Mouse (Mus musculus) spleen, adult 2 months (tissue): ENCODE measurements around the gene Glis3. TPM values are rescaled to one million over a fixed set of nuclear protein-coding genes. Genes with fewer than 3 reads are reported as not detected.

Experiments
- DNase-seq, 2 experiments: peaks; one replicate each; pipeline versions ENCODE4 v3.0.0 to v3.0.0-alpha.2; 2012 to 2021; ENCODE audit warnings: low spot score in 2 of 2, low read depth in 1 of 2
- H3K27ac ChIP-seq: fragments of 200-500 bp; 2 replicates; pipeline ENCODE4 v1.5.1; 2012; ENCODE audit warnings: low read length, inconsistent platforms; ENCODE audit not compliant: insufficient read depth
- H3K27me3 ChIP-seq: fragments of 200-500 bp; 2 replicates; pipeline ENCODE4 v1.6.1; 2012; ENCODE audit warnings: mild to moderate bottlenecking, moderate library complexity, low read length, inconsistent platforms; ENCODE audit not compliant: control insufficient read depth, insufficient read depth
- H3K36me3 ChIP-seq: fragments of 200-500 bp; 2 replicates; pipeline ENCODE4 v1.6.1; 2012; ENCODE audit warnings: mild to moderate bottlenecking, low read length, inconsistent platforms; ENCODE audit not compliant: control insufficient read depth, insufficient read depth
- H3K4me1 ChIP-seq: fragments of 200-500 bp; 2 replicates; pipeline ENCODE4 v1.6.1; 2011; ENCODE audit warnings: inconsistent platforms; ENCODE audit not compliant: control insufficient read depth, insufficient read depth, insufficient read length
- H3K4me3 ChIP-seq: fragments of 200-500 bp; 2 replicates; pipeline ENCODE4 v1.5.1; 2011; ENCODE audit warnings: mild to moderate bottlenecking, inconsistent platforms; ENCODE audit not compliant: insufficient read depth, insufficient read length; ENCODE audit errors: extremely low read depth
- CTCF ChIP-seq: fragments of 200-500 bp; IDR thresholded peaks from 2 replicates; pipeline ENCODE4 v1.5.1; 2011; ENCODE audit warnings: mild to moderate bottlenecking, inconsistent platforms; ENCODE audit not compliant: insufficient read depth, insufficient read length, insufficient replicate concordance; ENCODE audit errors: extremely low read depth
- POLR2A ChIP-seq: fragments of 200-500 bp; IDR thresholded peaks from 2 replicates; pipeline ENCODE4 v1.6.1; 2011; ENCODE audit warnings: low read depth, low read length, inconsistent platforms
- WGBS: fragments of 180-500 bp; shearing (Covaris S2); methylation state at CpG from one replicate; pipeline ENCODE4 v1.1.7; 2018; 5-methylcytosine and 5-hydroxymethylcytosine counted together
- polyA plus RNA-seq: library from polyadenylated mRNA; depleted of rRNA; stranded (reverse); fragments of >200 nt; gene quantifications from 2 replicates; pipeline ENCODE4 v1.2.3, GENCODE M21; 2012

The Glis3 gene
- polyA plus RNA-seq, 1 experiment: 1.7 TPM

DNA sequence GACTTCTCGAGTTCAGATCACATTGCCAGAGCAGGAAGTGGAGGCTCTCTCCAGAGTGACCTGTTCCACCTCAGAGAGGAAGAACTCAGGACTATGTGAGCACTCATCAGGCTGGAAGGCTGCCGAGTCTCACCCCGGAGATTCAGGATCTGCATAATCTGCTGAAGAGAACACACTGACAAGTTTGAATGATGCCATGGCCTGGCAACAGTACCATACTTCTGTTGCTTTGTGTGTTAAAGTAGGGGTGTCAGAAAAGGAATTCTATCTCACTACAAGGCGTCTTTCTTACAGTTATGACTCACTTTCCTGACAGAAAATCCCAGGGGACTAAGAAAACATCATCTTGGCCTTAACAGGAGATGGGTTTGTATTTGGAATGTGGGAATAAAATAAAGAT is 388.3 kb downstream of the Glis3 start:
- Histone ChIP-seq H3K4me3 (no peak overlapping the region), H3K27ac (no peak overlapping the region), H3K36me3 (no peaks in the 10 kb centered on the region), H3K27me3 (no peaks in the 10 kb centered on the region), H3K4me1 (no peaks in the 10 kb centered on the region)
- TF ChIP-seq CTCF (no peak), POLR2A (no peak)
- WGBS: 70% methylated on average over 4 of the region's 4 CpGs
- no peak for DNase-seq

DNA sequence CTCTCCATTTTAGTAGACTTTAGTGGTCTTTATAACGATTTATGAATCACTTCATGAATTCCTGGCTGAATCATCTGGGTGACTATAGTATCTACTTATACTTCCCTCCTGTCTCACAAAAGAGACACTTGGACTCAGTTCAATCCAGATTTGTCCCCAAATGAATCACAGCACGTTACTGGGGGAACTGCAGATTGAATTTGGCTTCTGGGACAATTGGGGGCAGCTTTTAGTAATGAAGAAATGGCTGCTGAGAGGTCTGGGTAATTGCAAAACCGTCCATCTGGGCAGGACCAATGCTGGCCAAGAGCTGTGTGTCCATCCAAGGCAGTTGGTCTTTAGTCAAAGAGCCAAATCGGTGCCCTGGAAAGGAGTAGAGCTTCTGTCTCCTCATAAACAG is 390.4 kb downstream of the Glis3 start:
- no peaks in the 10 kb centered on the region for H3K27me3 ChIP-seq
- no peak for DNase-seq
- no peaks in the 10 kb centered on the region for H3K4me1 ChIP-seq
- no peak overlapping the region for H3K4me3 ChIP-seq
- 82% methylated on average over 4 of the region's 4 CpGs for WGBS
- H3K27ac ChIP-seq: no peak overlapping the region
- H3K36me3 ChIP-seq: no peaks in the 10 kb centered on the region
- TF ChIP-seq POLR2A: no peak

DNA sequence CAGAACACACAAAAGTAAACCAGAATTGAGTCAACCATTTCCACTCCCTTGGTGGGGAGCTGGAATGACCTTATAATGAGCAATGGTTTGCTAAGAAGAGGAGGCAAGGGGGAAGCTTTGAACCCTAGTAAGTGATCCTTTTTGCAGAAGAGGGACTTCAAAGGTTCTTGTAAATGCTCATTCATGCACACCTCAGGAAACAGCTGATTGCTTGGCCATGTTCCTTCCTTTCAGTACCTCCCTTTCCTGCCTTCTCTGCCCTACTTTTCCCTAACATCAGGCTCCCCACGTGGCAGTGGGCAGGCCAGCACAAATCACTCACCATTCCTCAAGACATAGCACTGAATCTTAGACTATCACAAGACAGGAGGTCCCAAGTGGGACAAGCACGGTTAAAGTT is 392.4 kb downstream of the Glis3 start:
- WGBS: 38% methylated on average over 2 of the region's 2 CpGs
- DNase-seq: no peak
- no peaks in the 10 kb centered on the region for H3K4me1 ChIP-seq

DNA sequence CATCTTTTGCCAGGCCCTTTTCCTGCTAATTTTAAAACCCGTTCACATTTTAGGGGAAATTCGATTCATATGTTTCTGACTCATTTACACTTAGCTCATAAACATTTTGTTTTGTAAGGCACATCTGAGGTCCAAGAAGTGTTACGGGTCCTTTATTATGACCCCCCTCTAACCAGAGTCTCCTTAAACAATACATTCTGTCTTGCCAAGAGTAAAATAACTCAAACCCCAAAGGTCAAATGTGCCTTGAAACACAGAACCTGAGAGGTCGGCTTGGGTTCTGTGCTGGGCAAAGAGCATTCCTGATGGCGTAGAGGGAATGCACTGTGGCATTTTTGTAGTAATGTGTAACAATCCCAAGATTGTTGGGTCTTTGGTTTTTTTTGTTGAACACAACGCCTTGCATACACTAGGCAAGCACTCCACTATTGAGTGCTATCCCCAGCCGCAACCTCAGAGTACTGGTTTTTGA is 395.7 kb downstream of the Glis3 start:
- no peak overlapping the region for H3K27ac ChIP-seq
- H3K4me1 ChIP-seq: no peaks in the 10 kb centered on the region
- WGBS: 94% methylated on average over 7 of the region's 7 CpGs
- no peaks in the 10 kb centered on the region for H3K27me3 ChIP-seq
- H3K36me3 ChIP-seq: no peaks in the 10 kb centered on the region
- no peak for TF ChIP-seq CTCF
- no peak for TF ChIP-seq POLR2A
- H3K4me3 ChIP-seq: no peak overlapping the region
- no peak for DNase-seq

More for the DNA sequence above, 392.4 kb downstream of the Glis3 start:
- Histone ChIP-seq H3K27me3 (no peaks in the 10 kb centered on the region), H3K36me3 (no peaks in the 10 kb centered on the region), H3K27ac (no peak overlapping the region), H3K4me3 (no peak overlapping the region)
- TF ChIP-seq CTCF: no peak
- no peak for TF ChIP-seq POLR2A

DNA sequence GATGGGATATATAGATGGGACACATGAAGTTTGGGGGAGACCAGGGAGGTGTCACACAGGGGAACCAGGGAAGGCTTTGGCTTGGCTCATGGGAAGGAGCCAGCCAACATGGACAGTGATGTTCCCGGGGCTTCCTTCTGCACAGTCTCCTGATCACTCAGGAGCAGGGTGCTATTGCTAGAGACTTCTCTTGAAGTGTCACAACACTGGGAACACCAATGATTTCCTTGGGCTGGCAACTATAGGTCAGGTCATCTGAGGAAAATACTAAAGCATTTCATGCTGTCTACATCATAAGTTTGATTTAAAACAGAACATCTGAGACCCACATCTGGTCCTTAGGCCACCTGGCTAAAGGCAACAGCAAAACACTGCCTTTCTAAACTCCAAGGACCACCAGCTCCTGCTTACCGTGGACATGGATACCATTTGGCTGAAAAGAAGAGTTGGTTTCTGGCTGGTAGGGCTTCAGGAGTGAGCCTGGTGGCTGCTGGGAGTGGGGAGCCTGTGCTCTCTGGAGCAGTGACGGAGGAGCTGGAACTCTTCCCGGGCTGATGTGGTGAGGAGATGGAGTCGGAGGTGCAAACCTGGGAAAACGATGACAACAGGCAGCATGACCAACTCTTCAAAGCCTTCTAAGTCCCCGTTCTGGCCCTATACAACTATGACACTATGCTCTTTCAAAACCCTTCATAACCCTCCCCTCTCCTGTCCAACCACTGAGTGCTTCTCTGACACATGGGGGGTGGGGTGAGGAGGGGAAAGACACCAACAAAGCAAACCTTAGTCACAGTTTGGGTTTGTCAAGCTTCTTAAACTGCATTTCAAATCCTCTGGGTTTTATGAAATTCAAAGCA is 396.4 kb downstream of the Glis3 start:
- Histone ChIP-seq H3K27ac (no peak overlapping the region), H3K4me3 (no peak overlapping the region), H3K4me1 (no peaks in the 10 kb centered on the region), H3K36me3 (no peaks in the 10 kb centered on the region), H3K27me3 (no peaks in the 10 kb centered on the region)
- 94% methylated on average over 7 of the region's 7 CpGs for WGBS
- TF ChIP-seq CTCF (no peak), POLR2A (no peak)
- DNase-seq: no peak

GRCm38 (mm10) chr19:28281405-28281804 is 398.5 kb downstream of the Glis3 start:
- no peaks in the 10 kb centered on the region for H3K36me3 ChIP-seq
- TF ChIP-seq POLR2A: no peak
- TF ChIP-seq CTCF: no peak
- no peak for DNase-seq

GRCm38 (mm10) chr19:28277104-28277503 is 402.8 kb downstream of the Glis3 start:
- Histone ChIP-seq H3K4me3 (no peak overlapping the region), H3K36me3 (no peaks in the 10 kb centered on the region), H3K27ac (no peak overlapping the region), H3K27me3 (no peaks in the 10 kb centered on the region), H3K4me1 (no peaks in the 10 kb centered on the region)
- no peak for TF ChIP-seq CTCF
- TF ChIP-seq POLR2A: no peak
- DNase-seq: no peak
- 91% methylated on average over 2 of the region's 2 CpGs for WGBS

More at GRCm38 (mm10) chr19:28281405-28281804, 398.5 kb downstream of the Glis3 start:
- H3K4me3 ChIP-seq: no peak overlapping the region
- H3K4me1 ChIP-seq: no peaks in the 10 kb centered on the region
- no peak overlapping the region for H3K27ac ChIP-seq
- no peaks in the 10 kb centered on the region for H3K27me3 ChIP-seq
- 77% methylated on average over 4 of the region's 4 CpGs for WGBS
